Mouse (Mus musculus): Measurements from ENCODE around the gene Stk16.

Stk16 gene

GRCm38 (mm10) chr1:75236117-75237050, 25.7 kb downstream of the Stk16 start, which contains the start of gene Dnajb2:
TSS of gene Dnajb2 (plus strand) at chr1:75236406.
- peak; percentile 94 for DNase-seq (ENCODE audit: low spot score)

- no peak for DNase-seq (ENCODE audit: low spot score)
These were observed 29.0 kb downstream of the Stk16 start for GRCm38 (mm10) chr1:75239591-75239990.

- DNase-seq (ENCODE audit: low spot score): no peak
These were observed 32.8 kb downstream of the Stk16 start for GRCm38 (mm10) chr1:75243411-75243810.

GRCm38 (mm10) chr1:75244175-75244826, 33.7 kb downstream of the Stk16 start:
- no peak for DNase-seq (ENCODE audit: low spot score)

- peak; percentile 51 for DNase-seq (ENCODE audit: low spot score)
These were observed 34.2 kb downstream of the Stk16 start for GRCm38 (mm10) chr1:75244836-75245235.

- no peak for DNase-seq (ENCODE audit: low spot score)
These were observed 36.7 kb downstream of the Stk16 start for GRCm38 (mm10) chr1:75247071-75247930.

GRCm38 (mm10) chr1:75248041-75248772, 37.6 kb downstream of the Stk16 start:
- DNase-seq (ENCODE audit: low spot score): no peak

GRCm38 (mm10) chr1:75250498-75250897, 39.9 kb downstream of the Stk16 start:
- DNase-seq (ENCODE audit: low spot score): no peak

GRCm38 (mm10) chr1:75251112-75251970, 40.7 kb downstream of the Stk16 start:
- peak; percentile 83 for DNase-seq (ENCODE audit: low spot score)

GRCm38 (mm10) chr1:75252308-75252707, 41.7 kb downstream of the Stk16 start:
- DNase-seq (ENCODE audit: low spot score): no peak

- no peak for DNase-seq (ENCODE audit: low spot score)
These were observed 42.4 kb downstream of the Stk16 start for GRCm38 (mm10) chr1:75253029-75253428.

- DNase-seq (ENCODE audit: low spot score): peak; percentile 50
These were observed 43.4 kb downstream of the Stk16 start for GRCm38 (mm10) chr1:75253849-75254624.

GRCm38 (mm10) chr1:75254625-75255013, 44.0 kb downstream of the Stk16 start:
- no peak for DNase-seq (ENCODE audit: low spot score)

- no peak for DNase-seq (ENCODE audit: low spot score)
These were observed 44.9 kb downstream of the Stk16 start for GRCm38 (mm10) chr1:75255516-75256046.

GRCm38 (mm10) chr1:75261278-75261677, 50.6 kb downstream of the Stk16 start:
- DNase-seq (ENCODE audit: low spot score): no peak

- peak; percentile 65 for DNase-seq (ENCODE audit: low spot score)
These were observed 52.6 kb downstream of the Stk16 start for GRCm38 (mm10) chr1:75262969-75263951.

GRCm38 (mm10) chr1:75264091-75264880, 53.6 kb downstream of the Stk16 start, which contains the start of gene Ptprn:
TSS of gene Ptprn (minus strand) at chr1:75264502.
- no peak for DNase-seq (ENCODE audit: low spot score)

All from yolk sac, embryonic 10.5 days (tissue).